Mouse (Mus musculus): ENCODE measurements around the gene Tacc2. TPM values are rescaled to one million over a fixed set of nuclear protein-coding genes. Genes with fewer than 3 reads are reported as not detected.

Tacc2 gene
- polyA plus RNA-seq, 1 experiment from 2014 or later = 40.9 TPM

DNA sequence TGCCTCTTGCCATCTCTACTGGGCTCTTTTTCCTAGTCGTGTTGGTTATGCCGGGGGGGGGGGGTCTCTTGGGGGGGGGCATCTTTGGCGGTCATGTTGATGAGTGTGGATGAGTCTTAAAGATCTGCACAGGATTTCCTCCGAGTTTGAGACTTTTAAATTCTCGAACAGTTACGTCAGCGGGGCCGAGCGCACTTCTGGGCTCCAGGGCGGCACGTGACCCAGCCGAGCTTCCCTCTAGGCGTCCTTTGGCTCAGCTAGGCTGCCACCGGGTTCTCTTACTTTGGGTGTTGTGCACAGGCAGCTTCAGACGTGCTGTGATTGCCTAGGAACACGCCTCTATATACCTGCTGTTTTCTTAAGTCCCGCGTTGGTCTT lies 69.5 kb downstream of the Tacc2 start:
- peaks cover 64% of the 10 kb centered on the region for H3K4me1 ChIP-seq
- under 1% methylated on average over 18 of the region's 18 CpGs for WGBS
- DNase-seq (ENCODE audit: low spot score) = peak; percentile 82
- no peaks in the 10 kb centered on the region for H3K36me3 ChIP-seq
- H3K27ac ChIP-seq (replicated peaks) = peak overlapping the region; percentile 99
- H3K4me3 ChIP-seq = peak overlapping the region; percentile 79
- H3K9me3 ChIP-seq (replicated peaks) = no peaks in the 10 kb centered on the region
- H3K27me3 ChIP-seq (ENCODE audit: low read depth, poor library complexity, severe bottlenecking) = peaks cover 10% of the 10 kb centered on the region

DNA sequence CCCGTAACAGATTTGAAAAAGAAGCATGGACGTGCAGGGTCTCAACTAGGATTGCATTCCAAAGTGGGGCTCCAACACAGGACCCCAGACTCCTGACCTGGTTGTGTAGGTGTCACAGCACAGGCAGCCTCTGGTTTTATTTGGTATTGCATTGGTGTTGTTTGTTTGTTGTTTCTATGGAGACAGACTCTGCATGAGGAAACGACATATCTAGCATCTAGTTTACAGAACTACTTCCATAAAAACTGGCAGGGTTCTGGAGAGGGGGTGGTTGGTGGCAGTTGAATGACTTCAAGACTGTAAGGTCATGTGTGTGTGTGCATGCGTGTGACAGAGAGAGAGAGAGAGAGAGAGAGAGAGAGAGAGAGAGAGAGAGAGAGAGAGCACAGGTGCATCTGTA lies 70.8 kb downstream of the Tacc2 start:
- Histone ChIP-seq H3K4me1 (peaks cover 69% of the 10 kb centered on the region), H3K27me3 (ENCODE audit: low read depth, poor library complexity, severe bottlenecking) (peaks cover 10% of the 10 kb centered on the region), H3K27ac (replicated peaks) (0 out of 2 replicates have a peak overlapping the region, but pooled peaks have one; percentile 99), H3K36me3 (no peaks in the 10 kb centered on the region), H3K4me3 (peak overlapping the region; percentile 79; the same call in 1 of the 2 replicates), H3K9me3 (replicated peaks) (no peaks in the 10 kb centered on the region)
- WGBS = 83% methylated on average over 4 of the region's 4 CpGs
- no peak for DNase-seq (ENCODE audit: low spot score)

DNA sequence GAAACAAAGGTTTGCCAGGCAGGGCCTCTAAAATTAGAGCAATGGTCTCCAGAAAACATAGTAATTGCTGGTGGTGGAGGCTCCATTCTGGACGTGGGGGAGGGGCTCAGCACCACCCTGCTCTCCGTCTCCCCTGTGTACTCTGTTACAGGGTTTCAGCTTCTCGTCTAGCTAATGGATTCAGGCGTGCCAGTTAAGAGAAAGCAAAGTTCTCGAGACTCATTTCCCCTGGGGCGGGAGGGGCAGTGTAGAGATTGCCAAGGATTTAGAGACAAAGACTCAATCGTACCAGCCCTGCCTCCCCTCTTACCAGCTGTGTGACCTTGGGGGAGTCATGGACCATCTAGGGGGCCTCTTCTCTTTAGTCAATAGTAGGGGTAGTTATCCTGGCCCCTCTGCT lies 72.0 kb downstream of the Tacc2 start:
- DNase-seq (ENCODE audit: low spot score) = no peak
- WGBS = 46% methylated on average over 7 of the region's 7 CpGs

DNA sequence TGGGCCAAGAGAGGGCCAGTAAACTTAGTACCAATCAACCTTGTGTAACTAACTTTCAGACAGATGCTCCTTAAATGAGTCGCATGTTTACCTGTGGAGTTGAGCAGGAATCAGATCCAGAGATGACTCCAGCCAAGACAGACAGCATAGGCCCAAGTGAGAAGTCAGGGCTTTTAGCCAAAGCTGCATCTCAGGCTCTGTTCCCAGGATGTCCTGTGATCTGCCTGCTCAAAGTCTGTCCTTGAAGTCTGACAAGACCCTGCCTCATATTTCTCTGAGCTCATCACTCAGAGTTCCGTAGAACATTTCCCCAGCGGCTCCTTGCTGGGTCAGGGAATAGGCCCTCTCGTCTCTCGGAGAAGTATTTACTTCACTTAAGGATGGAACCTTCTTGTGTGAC lies 73.4 kb downstream of the Tacc2 start:
- H3K4me1 ChIP-seq = peaks cover 72% of the 10 kb centered on the region
- H3K9me3 ChIP-seq (replicated peaks) = no peaks in the 10 kb centered on the region
- DNase-seq (ENCODE audit: low spot score) = no peak
- H3K27me3 ChIP-seq (ENCODE audit: low read depth, poor library complexity, severe bottlenecking) = no peaks in the 10 kb centered on the region
- H3K4me3 ChIP-seq = no peak overlapping the region
- H3K27ac ChIP-seq (replicated peaks) = no peak overlapping the region
- no peaks in the 10 kb centered on the region for H3K36me3 ChIP-seq
- 93% methylated on average over 5 of the region's 5 CpGs for WGBS

More for the DNA sequence above, 72.0 kb downstream of the Tacc2 start:
- peaks cover 4% of the 10 kb centered on the region; the same call in 1 of the 2 replicates for H3K27me3 ChIP-seq (ENCODE audit: low read depth, poor library complexity, severe bottlenecking)
- H3K9me3 ChIP-seq (replicated peaks) = no peaks in the 10 kb centered on the region
- peak overlapping the region; percentile 30; the same call in 1 of the 2 replicates for H3K27ac ChIP-seq (replicated peaks)
- peaks cover 68% of the 10 kb centered on the region for H3K4me1 ChIP-seq
- no peak overlapping the region for H3K4me3 ChIP-seq
- H3K36me3 ChIP-seq = no peaks in the 10 kb centered on the region

DNA sequence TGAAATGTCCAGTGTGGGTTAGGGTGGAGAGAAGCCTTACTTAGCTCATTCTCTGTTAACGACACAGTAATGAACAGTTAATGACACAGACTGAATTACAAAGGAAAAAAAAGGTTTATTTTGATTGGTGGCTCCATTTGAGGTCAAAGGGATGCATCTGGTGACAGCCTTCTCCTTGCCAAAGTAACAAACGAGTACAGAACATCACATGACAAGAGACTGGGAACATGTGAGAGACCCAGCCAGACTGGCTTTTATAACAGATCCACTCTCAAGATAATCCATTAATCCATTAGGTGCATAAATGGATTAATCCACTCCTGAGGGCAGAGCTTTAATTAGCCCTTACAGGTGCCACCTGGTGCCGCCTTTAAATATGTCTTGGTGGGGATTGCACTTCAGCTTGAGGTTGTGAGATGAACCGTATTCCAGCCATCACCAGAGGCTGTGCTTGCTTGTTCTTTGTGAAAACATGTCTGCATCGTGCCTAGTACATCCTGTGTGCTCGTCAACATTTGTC lies 75.9 kb downstream of the Tacc2 start:
- Histone ChIP-seq H3K36me3 (no peaks in the 10 kb centered on the region), H3K9me3 (replicated peaks) (no peaks in the 10 kb centered on the region), H3K27ac (replicated peaks) (peak overlapping the region; percentile 33; the same call in 1 of the 2 replicates), H3K4me1 (peaks cover 49% of the 10 kb centered on the region), H3K4me3 (no peak overlapping the region), H3K27me3 (ENCODE audit: low read depth, poor library complexity, severe bottlenecking) (no peaks in the 10 kb centered on the region)
- DNase-seq (ENCODE audit: low spot score) = no peak
- WGBS = 78% methylated on average over 6 of the region's 6 CpGs

DNA sequence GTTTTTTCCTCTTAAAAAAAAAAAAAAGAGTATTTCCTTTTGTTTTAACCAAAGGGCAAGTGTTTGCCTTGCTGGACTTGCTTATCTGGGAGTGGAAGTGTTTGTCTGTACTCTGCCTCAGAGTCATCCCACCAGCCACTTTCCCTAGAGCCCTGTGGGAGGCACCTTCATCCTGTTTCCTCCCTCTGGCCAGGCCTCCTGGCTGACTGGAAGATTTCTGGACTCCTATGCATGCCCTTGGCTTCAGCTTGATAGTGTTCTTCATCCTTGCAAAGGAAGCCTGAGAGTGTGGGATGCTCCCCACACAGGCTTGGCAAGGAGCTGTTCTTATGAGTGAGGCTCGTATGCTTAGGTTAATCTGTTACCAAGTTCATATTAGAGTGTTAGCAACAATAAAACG lies 77.3 kb downstream of the Tacc2 start:
- Histone ChIP-seq H3K27ac (replicated peaks) (no peak overlapping the region), H3K9me3 (replicated peaks) (no peaks in the 10 kb centered on the region), H3K4me1 (peaks cover 34% of the 10 kb centered on the region), H3K4me3 (no peak overlapping the region), H3K27me3 (ENCODE audit: low read depth, poor library complexity, severe bottlenecking) (no peaks in the 10 kb centered on the region), H3K36me3 (no peaks in the 10 kb centered on the region)
- no peak for DNase-seq (ENCODE audit: low spot score)
- WGBS = 82% methylated on average over 2 of the region's 2 CpGs

DNA sequence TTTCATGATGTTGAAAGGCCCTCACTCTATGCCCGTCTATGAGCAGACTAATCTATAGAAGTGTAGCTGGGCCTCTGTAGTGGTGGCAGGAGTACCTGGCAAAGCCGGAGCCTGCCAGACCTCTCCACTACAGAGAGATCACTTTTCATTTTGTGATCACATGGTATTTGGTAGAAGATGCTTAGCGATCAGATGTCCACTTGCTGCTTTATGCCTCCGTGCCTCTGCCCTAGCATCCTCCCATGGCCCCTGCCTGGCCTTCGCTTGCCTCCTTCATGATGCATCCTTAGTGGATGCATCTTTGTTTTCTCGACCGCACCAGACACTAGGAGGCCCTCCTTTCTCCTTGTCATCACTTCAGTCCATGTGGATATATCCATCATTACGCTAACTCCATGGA lies 79.7 kb downstream of the Tacc2 start:
- Histone ChIP-seq H3K27ac (replicated peaks) (no peak overlapping the region), H3K4me1 (peaks cover 30% of the 10 kb centered on the region), H3K36me3 (no peaks in the 10 kb centered on the region), H3K27me3 (ENCODE audit: low read depth, poor library complexity, severe bottlenecking) (no peaks in the 10 kb centered on the region), H3K4me3 (no peak overlapping the region), H3K9me3 (replicated peaks) (no peaks in the 10 kb centered on the region)
- 92% methylated on average over 8 of the region's 8 CpGs for WGBS
- DNase-seq (ENCODE audit: low spot score) = no peak

DNA sequence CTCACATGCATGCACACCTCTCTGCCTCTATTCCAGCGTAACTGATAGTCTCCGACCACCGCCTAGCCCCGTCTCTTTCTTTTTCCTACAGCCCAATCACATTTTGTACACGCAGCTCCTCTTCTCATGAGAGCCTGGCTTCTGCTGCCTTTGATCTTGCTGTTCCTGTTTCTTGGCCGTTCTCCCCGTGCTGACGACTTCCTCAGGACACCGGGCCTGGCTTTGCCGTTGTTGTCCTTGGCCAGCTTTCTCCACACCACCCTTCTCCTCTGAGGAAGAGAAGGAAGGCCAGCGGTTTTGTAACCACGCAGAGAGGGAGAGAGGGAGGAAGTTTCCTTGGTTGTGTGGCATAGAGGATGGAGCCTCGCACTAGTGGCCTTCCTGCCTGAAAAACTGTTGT lies 80.5 kb downstream of the Tacc2 start:
- WGBS = 86% methylated on average over 13 of the region's 13 CpGs
- H3K27me3 ChIP-seq (ENCODE audit: low read depth, poor library complexity, severe bottlenecking) = no peaks in the 10 kb centered on the region
- no peak overlapping the region for H3K4me3 ChIP-seq
- H3K9me3 ChIP-seq (replicated peaks) = no peaks in the 10 kb centered on the region
- 0 out of 2 replicates have a peak overlapping the region, but pooled peaks have one; percentile 18 for H3K27ac ChIP-seq (replicated peaks)
- no peaks in the 10 kb centered on the region for H3K36me3 ChIP-seq
- no peak for DNase-seq (ENCODE audit: low spot score)
- peaks cover 30% of the 10 kb centered on the region for H3K4me1 ChIP-seq

DNA sequence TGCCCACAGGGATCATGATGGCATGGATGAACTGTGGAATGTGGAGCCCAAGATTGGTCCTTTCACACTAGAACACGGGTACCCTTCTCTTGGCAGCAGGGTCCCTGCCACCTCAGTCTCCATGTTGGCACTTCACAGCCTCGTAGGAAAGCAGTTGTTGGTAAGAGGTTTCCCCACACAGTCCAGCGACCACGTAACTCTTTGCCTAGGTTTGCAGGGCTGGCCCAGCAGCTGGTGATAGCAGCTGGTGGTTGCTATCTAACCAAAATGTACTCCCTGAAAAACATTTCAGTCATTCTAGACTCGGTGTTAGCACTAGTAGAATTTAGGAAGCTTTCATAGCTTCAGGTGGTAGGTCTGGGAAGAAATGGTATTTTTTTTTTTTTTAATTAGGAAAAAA lies 81.9 kb downstream of the Tacc2 start:
- H3K4me3 ChIP-seq = no peak overlapping the region
- H3K27ac ChIP-seq (replicated peaks) = no peak overlapping the region
- WGBS = 92% methylated on average over 5 of the region's 5 CpGs
- DNase-seq (ENCODE audit: low spot score) = no peak
- no peaks in the 10 kb centered on the region for H3K27me3 ChIP-seq (ENCODE audit: low read depth, poor library complexity, severe bottlenecking)
- H3K4me1 ChIP-seq = peaks cover 24% of the 10 kb centered on the region
- peaks cover 13% of the 10 kb centered on the region for H3K36me3 ChIP-seq
- peaks cover 2% of the 10 kb centered on the region; the same call in 1 of the 2 replicates for H3K9me3 ChIP-seq (replicated peaks)

DNA sequence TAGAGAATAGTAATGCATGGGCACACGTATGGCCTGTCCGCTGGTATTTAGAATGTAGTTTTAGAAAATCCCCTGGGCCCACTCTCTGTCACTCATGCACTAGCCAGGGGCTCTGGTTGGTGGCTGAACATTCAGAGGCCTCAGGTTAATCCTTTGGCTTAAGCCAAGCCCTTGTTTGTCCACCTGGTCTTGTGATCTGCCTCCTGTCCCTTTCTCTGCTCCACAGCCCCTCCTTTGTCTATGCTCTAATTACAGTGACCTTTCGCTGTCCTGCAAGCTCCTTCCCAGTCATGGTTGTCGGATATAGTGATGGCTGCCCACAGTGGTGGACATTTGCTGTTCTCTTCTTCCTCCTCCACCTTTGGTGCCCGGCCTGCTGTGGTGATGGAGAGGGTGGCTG lies 85.0 kb downstream of the Tacc2 start:
- peaks cover 30% of the 10 kb centered on the region for H3K36me3 ChIP-seq
- no peak for DNase-seq (ENCODE audit: low spot score)
- peaks cover 8% of the 10 kb centered on the region; the same call in 1 of the 2 replicates for H3K9me3 ChIP-seq (replicated peaks)
- H3K27ac ChIP-seq (replicated peaks) = peak overlapping the region; percentile 66
- H3K27me3 ChIP-seq (ENCODE audit: low read depth, poor library complexity, severe bottlenecking) = no peaks in the 10 kb centered on the region
- H3K4me1 ChIP-seq = peaks cover 15% of the 10 kb centered on the region
- no peak overlapping the region for H3K4me3 ChIP-seq
- 59% methylated on average over 5 of the region's 5 CpGs for WGBS

DNA sequence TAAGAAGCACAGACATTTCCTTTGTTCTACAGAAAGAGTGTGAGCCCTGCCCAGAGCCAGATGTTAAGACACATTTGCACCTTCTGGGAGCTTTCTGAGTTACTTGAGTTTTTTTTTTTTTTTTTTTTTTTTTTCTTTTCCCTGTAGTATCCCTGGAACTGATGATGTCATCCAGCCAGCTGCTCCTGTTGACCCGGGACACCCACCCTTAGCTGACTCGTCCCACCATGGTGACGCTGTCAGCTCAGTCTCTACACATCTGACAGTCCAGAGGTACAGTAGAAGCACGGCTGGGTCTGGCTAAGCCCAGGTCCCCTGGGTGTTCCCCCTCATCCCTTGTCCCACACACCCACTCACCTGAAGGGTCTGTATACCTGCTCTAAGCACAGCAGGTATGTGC lies 85.6 kb downstream of the Tacc2 start:
- H3K9me3 ChIP-seq (replicated peaks) = peaks cover 8% of the 10 kb centered on the region; the same call in 1 of the 2 replicates
- no peaks in the 10 kb centered on the region for H3K27me3 ChIP-seq (ENCODE audit: low read depth, poor library complexity, severe bottlenecking)
- H3K4me3 ChIP-seq = no peak overlapping the region
- WGBS = 80% methylated on average over 4 of the region's 4 CpGs
- peaks cover 15% of the 10 kb centered on the region for H3K4me1 ChIP-seq
- no peak for DNase-seq (ENCODE audit: low spot score)
- H3K36me3 ChIP-seq = peaks cover 30% of the 10 kb centered on the region
- H3K27ac ChIP-seq (replicated peaks) = peak overlapping the region; percentile 66

DNA sequence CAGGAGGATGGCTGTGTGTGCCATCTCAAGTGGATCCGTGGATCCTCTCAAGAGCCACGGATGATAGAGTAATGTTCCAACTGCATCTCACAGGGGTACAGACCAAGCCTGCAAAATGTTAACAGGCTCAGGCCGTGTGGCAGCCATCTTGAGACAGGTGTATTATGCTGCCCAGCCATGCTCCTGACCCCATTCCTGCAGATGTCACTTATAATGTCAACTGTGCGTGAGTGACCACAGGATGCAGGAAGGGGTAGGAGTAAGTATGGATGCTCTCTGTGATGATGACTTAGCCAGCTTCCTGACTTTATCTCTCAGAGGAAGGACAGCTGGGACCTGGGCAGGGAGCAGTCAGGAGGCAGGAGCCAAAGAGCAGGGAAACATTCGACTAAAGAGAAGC lies 86.8 kb downstream of the Tacc2 start:
- DNase-seq (ENCODE audit: low spot score) = no peak
- 95% methylated on average over 5 of the region's 5 CpGs for WGBS
- peaks cover 24% of the 10 kb centered on the region for H3K4me1 ChIP-seq
- no peak overlapping the region for H3K27ac ChIP-seq (replicated peaks)
- H3K4me3 ChIP-seq = no peak overlapping the region
- H3K27me3 ChIP-seq (ENCODE audit: low read depth, poor library complexity, severe bottlenecking) = no peaks in the 10 kb centered on the region
- peaks cover 8% of the 10 kb centered on the region; the same call in 1 of the 2 replicates for H3K9me3 ChIP-seq (replicated peaks)
- H3K36me3 ChIP-seq = peaks cover 30% of the 10 kb centered on the region

DNA sequence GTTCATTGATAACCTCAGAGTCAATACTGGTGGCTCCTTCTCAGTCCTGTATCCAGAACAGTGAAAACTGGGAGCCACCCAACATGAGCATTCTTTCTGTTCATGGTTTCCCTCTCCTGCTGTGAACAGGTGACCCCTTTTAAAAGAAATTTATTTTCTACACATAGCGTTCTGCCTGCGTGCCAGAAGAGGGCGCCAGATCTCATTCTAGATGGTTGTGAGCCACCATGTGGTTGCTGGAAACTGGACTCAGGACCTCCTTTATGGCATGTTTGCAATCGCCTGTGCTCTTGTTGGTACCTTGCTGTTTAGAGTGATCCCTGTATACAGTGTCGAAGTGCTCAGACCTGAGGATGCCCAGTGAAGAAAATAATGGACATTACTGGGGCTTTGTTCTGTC lies 87.4 kb downstream of the Tacc2 start:
- peaks cover 8% of the 10 kb centered on the region; the same call in 1 of the 2 replicates for H3K9me3 ChIP-seq (replicated peaks)
- DNase-seq (ENCODE audit: low spot score) = no peak
- no peak overlapping the region for H3K27ac ChIP-seq (replicated peaks)
- H3K36me3 ChIP-seq = peaks cover 30% of the 10 kb centered on the region
- H3K27me3 ChIP-seq (ENCODE audit: low read depth, poor library complexity, severe bottlenecking) = no peaks in the 10 kb centered on the region
- WGBS = 88% methylated on average over 5 of the region's 5 CpGs
- peaks cover 30% of the 10 kb centered on the region for H3K4me1 ChIP-seq
- H3K4me3 ChIP-seq = no peak overlapping the region
